Mouse (Mus musculus) neural tube, embryonic 11.5 days (tissue): ENCODE results near the gene Cops3. TPM values are rescaled to one million over a fixed set of nuclear protein-coding genes. Genes with fewer than 3 reads are reported as not detected.

Experiments used
- ATAC-seq: fragments of 200-750 bp; cut with Nextera tagmentation; 2 replicates; pipeline ENCODE4 v1.8.0; 2017; ENCODE audit warnings: moderate number of reproducible peaks, mild to moderate bottlenecking, moderate TSS enrichment, moderate library complexity; ENCODE audit not compliant: insufficient read depth, low FRiP score, low TSS enrichment
- DNase-seq: peaks from one replicate; pipeline ENCODE4 v3.0.0-alpha.2; 2015; ENCODE audit warnings: low spot score
- H3K27ac ChIP-seq: fragments of 300-500 bp; sonication (generic); 2 replicates; pipeline ENCODE4 v1.5.1; 2014; ENCODE audit warnings: low read depth, mild to moderate bottlenecking, low read length
- H3K27me3 ChIP-seq: fragments of 300-500 bp; sonication (generic); 2 replicates; pipeline ENCODE4 v1.6.1; 2014; ENCODE audit warnings: mild to moderate bottlenecking, low read length, mixed read lengths; ENCODE audit not compliant: control insufficient read depth, insufficient read depth
- H3K36me3 ChIP-seq: fragments of 300-500 bp; sonication (generic); 2 replicates; pipeline ENCODE4 v1.6.1; 2014; ENCODE audit warnings: mild to moderate bottlenecking, low read length, moderate library complexity, mixed read lengths; ENCODE audit not compliant: control insufficient read depth, insufficient read depth
- H3K4me1 ChIP-seq: fragments of 300-500 bp; sonication (generic); 2 replicates; pipeline ENCODE4 v1.6.1; 2014; ENCODE audit warnings: low read length, mixed read lengths; ENCODE audit not compliant: control insufficient read depth, insufficient read depth
- H3K4me2 ChIP-seq: fragments of 300-500 bp; sonication (generic); 2 replicates; pipeline ENCODE4 v1.6.1; 2014; ENCODE audit warnings: low read depth, mild to moderate bottlenecking, moderate library complexity
- H3K4me3 ChIP-seq: fragments of 300-500 bp; sonication (generic); 2 replicates; pipeline ENCODE4 v1.5.1; 2014; ENCODE audit warnings: low read depth, low read length
- H3K9ac ChIP-seq: fragments of 300-500 bp; sonication (generic); 2 replicates; pipeline ENCODE4 v1.6.1; 2014; ENCODE audit warnings: mild to moderate bottlenecking, low read length
- H3K9me3 ChIP-seq: fragments of 300-500 bp; sonication (generic); 2 replicates; pipeline ENCODE4 v1.6.1; 2016; ENCODE audit warnings: low read length; ENCODE audit not compliant: control insufficient read depth
- WGBS: fragments of 180-500 bp; shearing (Covaris S2); extraction: QIAGEN DNeasy Blood & Tissue Kit; methylation state at CpG from one replicate; pipeline ENCODE4 v1.1.7; 2014; 5-methylcytosine and 5-hydroxymethylcytosine counted together
- polyA plus RNA-seq: library from polyadenylated mRNA; unstranded; fragments of >200 nt; fragmentation: Nextera tagmentation; extraction: Ambion mirVana; gene quantifications from 2 replicates; pipeline ENCODE4 v1.2.1, GENCODE M21; 2014

Gene Cops3
- polyA plus RNA-seq, 1 experiment from 2014 or later = 247 TPM

GRCm38 (mm10) chr11:59817916-59818315 is 21.7 kb downstream of the Cops3 start:
- Histone ChIP-seq H3K4me2 (no peak overlapping the region), H3K4me1 (no peaks in the 10 kb centered on the region), H3K27me3 (no peaks in the 10 kb centered on the region), H3K27ac (no peak overlapping the region), H3K9ac (no peak overlapping the region), H3K36me3 (peaks cover 14% of the 10 kb centered on the region), H3K9me3 (no peaks in the 10 kb centered on the region), H3K4me3 (no peak overlapping the region)
- DNase-seq (no peak), ATAC-seq (no peak)
- WGBS = 94% methylated on average over 3 of the region's 3 CpGs

- DNase-seq (no peak), ATAC-seq (no peak)
- no peaks in the 10 kb centered on the region for H3K4me1 ChIP-seq
- no peak overlapping the region for H3K4me3 ChIP-seq
- no peak overlapping the region for H3K4me2 ChIP-seq
- H3K27ac ChIP-seq = no peak overlapping the region
- peaks cover 12% of the 10 kb centered on the region for H3K36me3 ChIP-seq
- H3K9ac ChIP-seq = no peak overlapping the region
- H3K9me3 ChIP-seq = no peaks in the 10 kb centered on the region
- WGBS = 91% methylated on average over 6 of the region's 6 CpGs
- H3K27me3 ChIP-seq = no peaks in the 10 kb centered on the region
Measured at GRCm38 (mm10) chr11:59815482-59816065, 24.1 kb downstream of the Cops3 start.

- Histone ChIP-seq H3K4me3 (no peak overlapping the region), H3K9me3 (no peaks in the 10 kb centered on the region), H3K27ac (no peak overlapping the region), H3K27me3 (no peaks in the 10 kb centered on the region), H3K4me1 (no peaks in the 10 kb centered on the region), H3K4me2 (no peak overlapping the region), H3K9ac (no peak overlapping the region), H3K36me3 (peaks cover 12% of the 10 kb centered on the region)
- no peak for ATAC-seq
- WGBS = 81% methylated on average over 6 of the region's 6 CpGs
- no peak for DNase-seq
Measured at GRCm38 (mm10) chr11:59814936-59815335, 24.7 kb downstream of the Cops3 start.

GRCm38 (mm10) chr11:59814311-59814710 is 25.3 kb downstream of the Cops3 start:
- no peak overlapping the region for H3K4me2 ChIP-seq
- H3K4me1 ChIP-seq = no peaks in the 10 kb centered on the region
- H3K9me3 ChIP-seq = no peaks in the 10 kb centered on the region
- no peak for DNase-seq
- peaks cover 7% of the 10 kb centered on the region for H3K36me3 ChIP-seq
- H3K4me3 ChIP-seq = no peak overlapping the region
- H3K27ac ChIP-seq = no peak overlapping the region
- 76% methylated on average over 1 of the region's 1 CpGs for WGBS
- no peak overlapping the region for H3K9ac ChIP-seq
- no peaks in the 10 kb centered on the region for H3K27me3 ChIP-seq
- ATAC-seq = no peak

- H3K9ac ChIP-seq = no peak overlapping the region
- H3K4me3 ChIP-seq = no peak overlapping the region
- no peak for ATAC-seq
- no peak for DNase-seq
- 66% methylated on average over 3 of the region's 3 CpGs for WGBS
- peaks cover 8% of the 10 kb centered on the region; the same call in 1 of the 2 replicates for H3K4me1 ChIP-seq
- no peaks in the 10 kb centered on the region for H3K27me3 ChIP-seq
- no peak overlapping the region for H3K4me2 ChIP-seq
- H3K36me3 ChIP-seq = 0 out of 2 replicates have a peak, but pooled peaks cover under 1% of the 10 kb centered on the region
- no peaks in the 10 kb centered on the region for H3K9me3 ChIP-seq
- H3K27ac ChIP-seq = no peak overlapping the region
Measured at GRCm38 (mm10) chr11:59813276-59813675, 26.4 kb downstream of the Cops3 start.

- Histone ChIP-seq H3K9me3 (no peaks in the 10 kb centered on the region), H3K36me3 (no peaks in the 10 kb centered on the region; the same call in 1 of the 2 replicates), H3K4me2 (no peak overlapping the region), H3K4me1 (peaks cover 8% of the 10 kb centered on the region; the same call in 1 of the 2 replicates), H3K27me3 (no peaks in the 10 kb centered on the region), H3K27ac (no peak overlapping the region), H3K4me3 (no peak overlapping the region), H3K9ac (no peak overlapping the region)
- 83% methylated on average over 4 of the region's 4 CpGs for WGBS
- DNase-seq = no peak
- no peak for ATAC-seq
Measured at GRCm38 (mm10) chr11:59811211-59811610, 28.4 kb downstream of the Cops3 start.

- no peak for DNase-seq
- Histone ChIP-seq H3K9ac (peak overlapping the region; percentile 98), H3K4me1 (peaks cover 8% of the 10 kb centered on the region; the same call in 1 of the 2 replicates), H3K4me3 (peak overlapping the region; percentile 76), H3K36me3 (peaks cover 2% of the 10 kb centered on the region), H3K27me3 (no peaks in the 10 kb centered on the region), H3K27ac (no peak overlapping the region), H3K9me3 (no peaks in the 10 kb centered on the region), H3K4me2 (peak overlapping the region; percentile 65)
- WGBS = 68% methylated on average over 14 of the region's 14 CpGs
- ATAC-seq = 0 out of 2 replicates have a peak, but pooled peaks have one; percentile 5
Measured at GRCm38 (mm10) chr11:59810480-59811158, 29.0 kb downstream of the Cops3 start.

GRCm38 (mm10) chr11:59809670-59810474 is 29.8 kb downstream of the Cops3 start, which contains the start of gene Flcn:
Gene Flcn, minus strand, starts transcription at chr11:59810016.
- Histone ChIP-seq H3K27me3 (no peaks in the 10 kb centered on the region), H3K27ac (peak within 1 kb of the TSS; percentile 97), H3K4me1 (peaks cover 8% of the 10 kb centered on the region; the same call in 1 of the 2 replicates), H3K4me3 (peak within 1 kb of the TSS; percentile 76), H3K36me3 (peaks cover 2% of the 10 kb centered on the region), H3K9me3 (no peaks in the 10 kb centered on the region), H3K4me2 (peak within 1 kb of the TSS; percentile 65), H3K9ac (peak within 1 kb of the TSS; percentile 98)
- ATAC-seq = peak; percentile 96
- DNase-seq = peak; percentile 88
- under 1% methylated on average over 52 of the region's 52 CpGs for WGBS
